Mouse (Mus musculus): Measurements from ENCODE around the gene Shoc2. TPM values are rescaled to one million over a fixed set of nuclear protein-coding genes. Genes with fewer than 3 reads are reported as not detected.
"Not testable (repeated sequence)": the region's sequence is repeated elsewhere in the genome, so short reads cannot be mapped to it uniquely, and the experiment has no call there.

Shoc2 gene
- polyA plus RNA-seq, 2 experiments = 26.9 to 44.8 TPM

DNA sequence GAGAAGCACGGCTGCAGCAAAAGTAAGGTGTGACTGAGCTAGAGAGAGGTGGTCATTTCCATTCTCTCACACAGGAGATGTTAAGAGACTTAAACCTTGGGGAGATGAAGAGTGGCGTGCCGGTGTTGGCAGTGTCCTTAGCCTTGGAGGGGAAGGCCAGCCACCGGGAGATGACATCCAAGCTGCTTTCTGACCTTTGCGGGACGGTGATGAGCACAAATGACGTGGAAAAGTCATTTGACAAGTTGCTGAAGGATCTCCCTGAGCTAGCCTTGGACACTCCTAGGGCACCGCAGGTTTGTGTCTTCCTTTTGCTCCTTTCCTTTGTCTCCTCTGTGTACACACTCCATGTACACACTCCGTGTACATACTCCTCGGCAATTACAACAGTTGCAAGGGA, 24.6 kb upstream of the Shoc2 start:
- TF ChIP-seq POLR2A (IDR thresholded peaks at IDR 0.05; ENCODE audit: borderline replicate concordance, extremely low read depth, insufficient read depth, insufficient read length) = no peak
- no peak for DNase-seq (ENCODE audit: low spot score)
- H3K9me3 ChIP-seq (ENCODE audit: control insufficient read depth, low read length) = no peaks in the 10 kb centered on the region
- ATAC-seq (ENCODE audit: low FRiP score, low read depth) = no peak
- no peak overlapping the region for H3K27ac ChIP-seq (replicated peaks; ENCODE audit: low read depth, low read length)
- H3K4me2 ChIP-seq (replicated peaks; ENCODE audit: low read depth, low read length, severe bottlenecking) = no peak overlapping the region
- no peaks in the 10 kb centered on the region for H3K27me3 ChIP-seq (ENCODE audit: control insufficient read depth, insufficient read depth, low read length)
- no peaks in the 10 kb centered on the region for H3K4me1 ChIP-seq (ENCODE audit: control insufficient read depth, insufficient read depth, low read length)
- peaks cover 83% of the 10 kb centered on the region for H3K36me3 ChIP-seq (ENCODE audit: control insufficient read depth, insufficient read depth, low read length)
- H3K9ac ChIP-seq (ENCODE audit: low read depth, low read length, severe bottlenecking) = no peak overlapping the region
- 89% methylated on average over 10 of the region's 10 CpGs for WGBS
- no peak overlapping the region for H3K4me3 ChIP-seq (replicated peaks; ENCODE audit: low read length)

DNA sequence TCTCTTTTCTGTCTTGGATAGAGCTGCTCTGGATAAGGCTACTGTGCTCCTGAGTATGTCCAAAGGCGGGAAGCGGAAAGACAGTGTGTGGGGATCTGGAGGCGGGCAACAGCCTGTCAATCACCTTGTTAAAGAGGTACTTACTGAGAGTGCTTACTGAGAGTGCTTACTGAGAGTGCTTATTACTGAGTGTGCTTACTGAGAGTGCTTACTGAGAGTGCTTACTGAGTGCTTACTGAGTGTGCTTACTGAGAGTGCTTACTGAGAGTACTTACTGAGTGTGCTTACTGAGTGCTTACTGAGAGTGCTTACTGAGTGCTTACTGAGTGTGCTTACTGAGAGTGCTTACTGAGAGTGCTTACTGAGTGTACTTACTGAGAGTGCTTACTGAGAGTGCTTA, 22.1 kb upstream of the Shoc2 start:
- H3K36me3 ChIP-seq (ENCODE audit: control insufficient read depth, insufficient read depth, low read length) = peaks cover 77% of the 10 kb centered on the region
- not testable (repeated sequence) for H3K4me3 ChIP-seq (replicated peaks; ENCODE audit: low read length); H3K27ac ChIP-seq (replicated peaks; ENCODE audit: low read depth, low read length); DNase-seq (ENCODE audit: low spot score); H3K4me2 ChIP-seq (replicated peaks; ENCODE audit: low read depth, low read length, severe bottlenecking); H3K27me3 ChIP-seq (ENCODE audit: control insufficient read depth, insufficient read depth, low read length); H3K9me3 ChIP-seq (ENCODE audit: control insufficient read depth, low read length); H3K4me1 ChIP-seq (ENCODE audit: control insufficient read depth, insufficient read depth, low read length); H3K9ac ChIP-seq (ENCODE audit: low read depth, low read length, severe bottlenecking); ATAC-seq (ENCODE audit: low FRiP score, low read depth)
- WGBS = 90% methylated on average over 3 of the region's 3 CpGs

DNA sequence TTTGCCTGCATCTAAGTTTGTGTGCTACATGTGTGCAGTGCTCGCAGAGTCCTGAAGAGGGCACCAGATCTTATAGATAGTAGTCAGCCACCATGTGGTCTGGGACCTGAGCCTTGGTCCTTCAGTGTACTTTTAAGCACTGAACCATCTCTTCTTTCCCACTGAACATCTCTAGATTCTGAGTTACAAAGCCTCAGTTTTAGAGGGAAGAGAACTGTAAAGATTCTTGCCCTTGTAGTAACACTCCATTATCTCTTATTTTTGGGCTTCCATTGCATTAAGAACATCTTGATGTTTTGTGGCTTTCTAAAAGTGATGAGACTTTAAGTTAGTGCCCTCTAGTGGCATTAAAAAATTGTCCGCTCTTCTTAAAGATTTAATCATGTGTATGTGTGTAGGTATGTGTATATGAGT, 18.8 kb upstream of the Shoc2 start:
- peak; percentile 75 for DNase-seq (ENCODE audit: low spot score)
- Histone ChIP-seq H3K9me3 (ENCODE audit: control insufficient read depth, low read length) (0 out of 2 replicates have a peak, but pooled peaks cover 3% of the 10 kb centered on the region), H3K4me1 (ENCODE audit: control insufficient read depth, insufficient read depth, low read length) (no peaks in the 10 kb centered on the region), H3K27me3 (ENCODE audit: control insufficient read depth, insufficient read depth, low read length) (no peaks in the 10 kb centered on the region), H3K9ac (ENCODE audit: low read depth, low read length, severe bottlenecking) (no peak overlapping the region), H3K4me3 (replicated peaks; ENCODE audit: low read length) (no peak overlapping the region), H3K4me2 (replicated peaks; ENCODE audit: low read depth, low read length, severe bottlenecking) (no peak overlapping the region), H3K36me3 (ENCODE audit: control insufficient read depth, insufficient read depth, low read length) (peaks cover 71% of the 10 kb centered on the region), H3K27ac (replicated peaks; ENCODE audit: low read depth, low read length) (no peak overlapping the region)
- 90% methylated on average over 2 of the region's 2 CpGs for WGBS
- TF ChIP-seq POLR2A (IDR thresholded peaks at IDR 0.05; ENCODE audit: borderline replicate concordance, extremely low read depth, insufficient read depth, insufficient read length) = no peak
- no peak for ATAC-seq (ENCODE audit: low FRiP score, low read depth)

GRCm38 (mm10) chr19:53926705-53927104, 17.4 kb upstream of the Shoc2 start:
- no peaks in the 10 kb centered on the region for H3K4me1 ChIP-seq (ENCODE audit: control insufficient read depth, insufficient read depth, low read length)
- H3K27ac ChIP-seq (replicated peaks; ENCODE audit: low read depth, low read length) = no peak overlapping the region
- ATAC-seq (ENCODE audit: low FRiP score, low read depth) (no peak), DNase-seq (ENCODE audit: low spot score) (no peak)
- H3K4me2 ChIP-seq (replicated peaks; ENCODE audit: low read depth, low read length, severe bottlenecking) = no peak overlapping the region
- no peak overlapping the region for H3K9ac ChIP-seq (ENCODE audit: low read depth, low read length, severe bottlenecking)
- 79% methylated on average over 1 of the region's 1 CpGs for WGBS
- H3K27me3 ChIP-seq (ENCODE audit: control insufficient read depth, insufficient read depth, low read length) = no peaks in the 10 kb centered on the region
- H3K4me3 ChIP-seq (replicated peaks; ENCODE audit: low read length) = no peak overlapping the region
- TF ChIP-seq POLR2A (IDR thresholded peaks at IDR 0.05; ENCODE audit: borderline replicate concordance, extremely low read depth, insufficient read depth, insufficient read length) = no peak
- H3K9me3 ChIP-seq (ENCODE audit: control insufficient read depth, low read length) = 0 out of 2 replicates have a peak, but pooled peaks cover 3% of the 10 kb centered on the region
- peaks cover 72% of the 10 kb centered on the region for H3K36me3 ChIP-seq (ENCODE audit: control insufficient read depth, insufficient read depth, low read length)

- Histone ChIP-seq H3K4me3 (replicated peaks; ENCODE audit: low read length) (no peak overlapping the region), H3K4me2 (replicated peaks; ENCODE audit: low read depth, low read length, severe bottlenecking) (no peak overlapping the region), H3K27ac (replicated peaks; ENCODE audit: low read depth, low read length) (no peak overlapping the region), H3K9me3 (ENCODE audit: control insufficient read depth, low read length) (0 out of 2 replicates have a peak, but pooled peaks cover 3% of the 10 kb centered on the region), H3K4me1 (ENCODE audit: control insufficient read depth, insufficient read depth, low read length) (no peaks in the 10 kb centered on the region), H3K27me3 (ENCODE audit: control insufficient read depth, insufficient read depth, low read length) (no peaks in the 10 kb centered on the region), H3K36me3 (ENCODE audit: control insufficient read depth, insufficient read depth, low read length) (peaks cover 65% of the 10 kb centered on the region), H3K9ac (ENCODE audit: low read depth, low read length, severe bottlenecking) (no peak overlapping the region)
- no peak for TF ChIP-seq POLR2A (IDR thresholded peaks at IDR 0.05; ENCODE audit: borderline replicate concordance, extremely low read depth, insufficient read depth, insufficient read length)
- ATAC-seq (ENCODE audit: low FRiP score, low read depth) (no peak), DNase-seq (ENCODE audit: low spot score) (no peak)
- 93% methylated on average over 3 of the region's 3 CpGs for WGBS
These were observed 14.9 kb upstream of the Shoc2 start for GRCm38 (mm10) chr19:53929218-53929617.

DNA sequence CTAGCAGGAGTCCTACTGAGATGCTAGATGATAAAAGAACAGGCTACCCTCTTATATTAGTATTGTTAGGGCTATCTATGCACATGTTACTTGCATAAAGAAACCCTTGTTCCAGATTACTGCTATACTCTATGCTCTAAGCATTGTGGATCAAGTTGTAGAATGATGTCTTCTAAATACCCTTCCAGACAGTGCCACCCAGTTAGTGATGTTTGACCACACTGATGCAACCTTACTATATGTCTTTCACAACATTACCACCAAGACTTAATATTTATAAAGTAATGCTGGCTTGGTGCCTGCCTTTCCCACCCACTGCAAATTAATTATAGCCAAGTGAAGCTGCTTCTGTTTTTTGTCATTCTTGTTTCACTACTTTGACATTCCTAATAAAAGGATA, 11.1 kb upstream of the Shoc2 start:
- peaks cover 48% of the 10 kb centered on the region for H3K36me3 ChIP-seq (ENCODE audit: control insufficient read depth, insufficient read depth, low read length)
- TF ChIP-seq POLR2A (IDR thresholded peaks at IDR 0.05; ENCODE audit: borderline replicate concordance, extremely low read depth, insufficient read depth, insufficient read length) = no peak
- no peak overlapping the region for H3K9ac ChIP-seq (ENCODE audit: low read depth, low read length, severe bottlenecking)
- H3K4me3 ChIP-seq (replicated peaks; ENCODE audit: low read length) = no peak overlapping the region
- no peaks in the 10 kb centered on the region for H3K27me3 ChIP-seq (ENCODE audit: control insufficient read depth, insufficient read depth, low read length)
- DNase-seq (ENCODE audit: low spot score) (no peak), ATAC-seq (ENCODE audit: low FRiP score, low read depth) (no peak)
- H3K4me1 ChIP-seq (ENCODE audit: control insufficient read depth, insufficient read depth, low read length) = no peaks in the 10 kb centered on the region
- H3K4me2 ChIP-seq (replicated peaks; ENCODE audit: low read depth, low read length, severe bottlenecking) = no peak overlapping the region
- H3K9me3 ChIP-seq (ENCODE audit: control insufficient read depth, low read length) = no peaks in the 10 kb centered on the region
- no peak overlapping the region for H3K27ac ChIP-seq (replicated peaks; ENCODE audit: low read depth, low read length)

Measured in limb, embryonic 14.5 days (tissue).